Mouse (Mus musculus): ENCODE results near the gene Rpl36a.

GRCm38 (mm10) chrX:134554425-134554824 is 31.0 kb upstream of the Rpl36a start:
- TF ChIP-seq POLR2A (IDR thresholded peaks at IDR 0.05; ENCODE audit: borderline replicate concordance, extremely low read depth, insufficient read depth, insufficient read length, poor library complexity, severe bottlenecking) (no peak), CTCF (IDR thresholded peaks at IDR 0.05; ENCODE audit: borderline replicate concordance, extremely low read depth, insufficient read depth, insufficient read length) (no peak)
